Mouse (Mus musculus) left cerebral cortex, postnatal 10 days (tissue): ENCODE measurements around the gene Mex3d. TPM values are rescaled to one million over a fixed set of nuclear protein-coding genes. Genes with fewer than 3 reads are reported as not detected.
"Not testable (repeated sequence)": the region's sequence is repeated elsewhere in the genome, so short reads cannot be mapped to it uniquely, and the experiment has no call there.

Source experiments
- DNase-seq, 2 experiments: peaks; one replicate each; pipeline ENCODE4 v3.0.0; 2021 to 2022; ENCODE audit warnings: low spot score in 2 of 2, mixed read lengths in 1 of 2; ENCODE audit errors: extremely low spot score in 1 of 2
- intact Hi-C: fragments of 180-260 bp; cut with DNase I; formaldehyde crosslinking; loops from one replicate; pipeline ENCODE4 v1.15.1; 2025
- total RNA-seq, 2 experiments: library from RNA; stranded (reverse); gene quantifications; 2 replicates each; pipeline ENCODE4 v1.2.3; 2021

Gene Mex3d
- total RNA-seq, 2 experiments from 2014 or later: 31.1 to 35.4 TPM

DNA sequence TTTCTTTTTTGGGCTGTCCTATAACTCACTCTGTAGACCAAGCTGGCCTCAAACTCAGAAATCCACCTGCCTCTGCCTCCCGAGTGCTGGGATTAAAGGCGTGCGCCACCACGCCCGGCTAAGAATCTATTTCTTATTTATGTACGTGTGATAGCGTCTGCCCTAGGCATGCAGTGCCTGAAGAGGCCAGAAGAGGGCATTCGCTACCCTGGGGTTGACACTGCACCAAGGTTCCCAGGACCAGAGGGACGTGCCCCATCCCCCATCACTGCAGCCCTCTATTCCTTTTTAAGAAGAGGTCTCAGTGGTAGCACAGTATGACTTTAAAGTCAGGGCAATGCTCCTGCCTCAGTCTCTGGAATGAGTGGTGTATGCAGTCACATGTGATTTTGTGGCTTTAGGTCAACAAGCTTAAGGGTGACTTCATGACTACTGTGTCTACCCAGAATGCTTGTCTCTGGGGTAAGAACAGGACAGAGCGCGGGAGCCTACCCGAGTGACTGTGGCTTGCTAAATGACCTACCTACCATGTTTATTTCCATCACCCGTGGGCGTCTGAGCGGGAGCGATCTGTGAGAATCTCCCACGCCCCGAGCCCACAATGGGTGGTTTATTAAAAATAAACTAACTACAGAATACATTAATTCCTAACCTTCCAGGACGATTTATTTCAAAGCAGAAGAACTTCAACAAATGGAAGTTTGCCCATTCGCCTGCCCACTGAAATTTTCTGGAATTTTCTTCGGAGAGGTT, 17.3 kb downstream of the Mex3d start:
- intact Hi-C loops: loop anchor here (10.0 kb wide), 1 partner anchor 135 kb away; no protein-coding TSS in a partner anchor
- DNase-seq: no peak

DNA sequence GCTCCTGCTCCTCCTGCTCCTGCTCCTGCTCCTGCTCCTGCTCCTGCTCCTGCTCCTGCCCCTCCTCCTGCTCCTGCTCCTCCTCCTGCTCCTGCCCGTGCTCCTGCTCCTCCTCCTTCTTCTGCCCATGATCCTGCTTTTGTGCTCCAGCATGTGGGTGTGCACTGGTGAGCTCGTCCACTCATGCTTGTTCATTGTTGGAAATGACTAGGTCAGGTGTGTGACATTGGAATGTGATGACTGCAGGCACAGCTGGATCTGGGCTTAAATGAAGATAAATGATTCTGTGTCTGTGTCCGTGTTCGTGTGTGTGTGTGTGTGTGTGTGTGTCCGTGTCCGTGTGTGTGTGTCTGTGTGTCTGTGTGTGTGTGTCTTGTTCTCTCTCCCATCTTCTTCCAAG, 19.1 kb downstream of the Mex3d start:
- DNase-seq: no peak
- intact Hi-C loops: no loop called here

DNA sequence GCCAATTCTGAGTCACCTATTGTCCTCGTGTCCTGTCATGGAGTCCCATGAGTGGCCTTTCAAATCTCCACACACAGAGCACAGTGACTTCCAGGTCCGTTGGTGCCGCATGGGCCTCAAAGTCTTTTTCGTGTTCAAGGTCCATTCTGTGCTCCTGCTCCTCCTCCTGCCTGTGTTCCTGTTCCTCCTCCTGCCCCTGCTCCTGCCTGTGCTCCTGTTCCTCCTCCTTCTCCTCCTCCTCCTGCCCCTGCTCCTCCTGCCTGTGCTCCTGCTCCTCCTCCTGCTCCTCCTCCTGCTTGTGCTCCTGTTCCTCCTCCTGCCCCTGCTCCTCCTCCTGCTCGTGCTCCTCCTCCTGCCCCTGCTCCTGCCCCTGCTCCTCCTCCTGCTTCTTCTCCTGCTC, 19.5 kb downstream of the Mex3d start:
- intact Hi-C loops: no loop called here
- no peak for DNase-seq

DNA sequence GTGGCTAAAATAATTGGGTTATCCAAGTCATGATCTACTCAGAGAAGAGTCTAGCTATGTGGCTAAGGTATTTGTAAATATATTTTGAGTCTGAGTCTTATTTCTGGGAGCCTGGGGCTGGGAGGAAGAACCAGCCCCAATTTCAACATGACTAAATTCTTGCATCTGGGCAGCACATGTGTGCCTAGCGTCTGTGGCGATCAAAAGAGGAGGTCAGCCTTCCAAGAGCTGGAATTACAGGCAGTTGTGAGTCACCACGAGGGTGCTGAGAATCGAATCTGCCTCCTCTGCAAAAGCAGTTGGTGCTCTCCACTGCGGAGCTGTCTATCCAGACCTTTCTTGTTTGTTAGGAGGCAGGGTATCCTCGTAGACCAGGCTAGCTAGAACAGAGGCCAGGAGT, 21.7 kb downstream of the Mex3d start:
- no peak for DNase-seq
- intact Hi-C loops: no loop called here

DNA sequence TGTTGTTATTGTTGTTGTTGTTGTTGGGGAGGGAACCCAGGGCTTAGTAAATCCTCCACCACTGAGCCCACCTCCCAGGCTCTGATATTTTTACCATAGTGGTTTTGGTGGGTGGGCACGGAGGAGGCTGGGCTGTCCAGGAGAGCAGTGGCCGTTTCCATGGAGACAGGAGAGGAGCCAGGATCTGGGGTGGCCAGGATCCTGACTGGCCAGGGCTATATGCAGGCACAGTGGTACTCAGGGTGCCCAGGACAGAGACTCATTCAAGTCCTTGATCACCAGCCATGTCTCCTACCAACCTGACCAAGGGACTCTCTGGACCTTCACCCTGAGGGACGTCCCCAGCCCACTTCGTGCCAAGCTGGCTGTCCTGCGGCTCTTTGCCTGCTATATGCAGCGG, 23.7 kb downstream of the Mex3d start:
- intact Hi-C loops: no loop called here
- no peak for DNase-seq

DNA sequence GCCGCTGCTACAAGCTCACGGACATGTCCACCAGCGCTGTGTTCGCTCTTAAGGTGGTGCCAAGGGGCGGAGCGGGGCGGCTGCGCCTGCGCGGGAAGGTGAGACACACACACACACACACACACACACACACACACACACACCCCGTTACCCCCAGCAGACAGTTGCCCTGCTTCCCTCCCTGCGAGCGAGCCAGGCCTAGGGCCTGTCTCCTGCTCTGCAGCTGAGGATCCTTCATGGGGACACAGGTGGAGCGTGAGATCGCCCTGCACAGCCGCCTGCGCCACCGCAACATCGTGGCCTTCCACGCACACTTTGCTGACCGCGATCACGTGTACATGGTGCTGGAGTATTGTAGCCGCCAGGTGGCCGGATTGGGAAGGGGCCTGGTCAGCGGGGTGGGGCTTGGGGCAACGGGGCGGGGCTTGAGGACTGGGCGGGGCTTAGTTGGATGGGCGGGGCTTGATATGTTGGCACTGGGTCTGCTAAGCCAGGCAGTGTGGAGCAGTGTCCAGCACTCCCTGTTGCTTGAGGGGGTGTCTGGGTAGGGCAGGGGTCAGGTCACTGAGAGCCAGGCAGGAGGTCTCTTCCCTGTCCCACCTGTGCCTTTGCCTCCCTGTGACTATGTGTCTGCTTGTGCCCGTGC, 29.3 kb downstream of the Mex3d start:
- DNase-seq: peak in 1 of 2 experiments; percentile 59
- intact Hi-C loops: loop anchor here (2.0 kb wide), 1 partner anchor 15 kb away; no protein-coding TSS in a partner anchor

DNA sequence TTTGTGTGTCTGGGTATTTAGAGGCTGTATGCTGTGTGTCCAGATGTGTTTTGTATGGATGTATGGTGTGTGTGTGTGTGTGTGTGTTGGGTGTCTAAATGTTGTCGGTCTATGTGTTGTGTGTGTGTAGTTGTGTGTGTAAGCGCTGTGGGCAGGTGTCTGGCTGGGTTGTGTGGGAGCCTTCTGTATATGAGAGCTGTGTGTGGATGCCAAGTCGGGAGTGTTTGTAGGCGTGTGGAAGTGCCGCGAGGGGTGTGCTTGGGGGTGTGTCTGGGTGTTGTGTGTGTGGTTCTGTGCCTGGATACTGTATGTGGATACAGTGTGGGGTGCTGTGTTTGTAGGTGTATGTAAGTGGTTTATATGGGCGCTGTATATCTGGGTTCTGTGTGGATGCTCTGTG, 30.1 kb downstream of the Mex3d start:
- intact Hi-C loops: loop anchor here (2.0 kb wide), 1 partner anchor 15 kb away; no protein-coding TSS in a partner anchor
- DNase-seq: no peak

DNA sequence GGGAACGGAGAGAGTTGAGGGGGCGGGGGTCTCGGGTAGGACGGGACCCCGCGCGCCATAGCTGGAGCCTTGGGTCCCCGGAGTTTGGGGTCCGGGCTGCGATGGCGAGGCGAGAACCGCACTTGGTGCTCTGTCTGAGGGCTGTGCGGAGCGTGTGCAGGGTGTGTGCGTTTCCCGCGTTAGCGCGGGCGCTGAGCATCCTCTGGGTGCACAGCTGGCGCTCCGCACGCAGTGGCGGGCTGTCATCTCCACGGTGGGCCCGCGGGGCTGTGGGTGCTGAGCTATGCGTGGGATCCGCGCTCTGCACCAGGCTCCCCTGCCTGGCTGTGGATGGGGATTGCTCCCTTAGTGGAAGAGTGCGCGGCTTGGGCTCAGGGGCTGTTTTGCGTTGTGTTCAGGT, 30.7 kb downstream of the Mex3d start:
- no peak for DNase-seq
- intact Hi-C loops: loop anchor here (2.0 kb wide), 1 partner anchor 16 kb away; no protein-coding TSS in a partner anchor

DNA sequence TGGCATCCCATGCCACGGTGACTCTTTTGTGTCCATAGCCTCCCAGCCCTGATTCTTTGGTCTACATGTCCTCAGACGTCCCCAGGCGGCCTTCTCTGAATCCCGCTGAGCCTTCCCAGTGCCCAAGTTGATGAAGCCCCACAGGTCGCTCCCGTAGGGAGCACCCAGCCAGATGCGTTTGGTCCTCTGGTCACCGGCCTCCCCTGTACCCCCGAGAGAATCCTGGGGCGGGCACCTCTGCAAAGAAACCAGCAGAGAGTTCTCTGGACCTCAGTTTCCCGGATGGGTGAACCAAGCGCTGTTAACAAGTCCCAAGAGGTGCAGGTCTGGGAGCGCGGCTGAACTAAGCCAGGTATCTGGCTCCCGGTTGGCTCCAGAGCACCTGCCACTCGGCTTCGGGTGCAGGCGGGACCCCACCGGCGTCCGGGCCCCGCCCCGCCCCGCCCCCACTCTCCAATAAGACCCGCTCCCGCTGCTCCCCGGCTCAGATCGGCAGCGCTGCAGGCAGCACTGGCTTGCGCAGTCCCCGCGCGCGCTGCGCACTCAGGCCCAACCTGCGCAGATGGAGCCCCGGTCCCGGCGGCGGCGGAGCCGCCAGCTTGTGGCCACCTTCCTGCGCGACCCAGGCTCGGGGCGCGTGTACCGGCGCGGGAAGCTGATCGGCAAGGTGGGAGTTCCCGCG, 31.3 kb downstream of the Mex3d start, which contains the start of gene Plk5:
TSS of gene Plk5 (plus strand) at position 459 of the 682 bp plus-strand sequence.
- no peak for DNase-seq
- intact Hi-C loops: loop anchor here (2.0 kb wide), 1 partner anchor 17 kb away; no protein-coding TSS in a partner anchor

DNA sequence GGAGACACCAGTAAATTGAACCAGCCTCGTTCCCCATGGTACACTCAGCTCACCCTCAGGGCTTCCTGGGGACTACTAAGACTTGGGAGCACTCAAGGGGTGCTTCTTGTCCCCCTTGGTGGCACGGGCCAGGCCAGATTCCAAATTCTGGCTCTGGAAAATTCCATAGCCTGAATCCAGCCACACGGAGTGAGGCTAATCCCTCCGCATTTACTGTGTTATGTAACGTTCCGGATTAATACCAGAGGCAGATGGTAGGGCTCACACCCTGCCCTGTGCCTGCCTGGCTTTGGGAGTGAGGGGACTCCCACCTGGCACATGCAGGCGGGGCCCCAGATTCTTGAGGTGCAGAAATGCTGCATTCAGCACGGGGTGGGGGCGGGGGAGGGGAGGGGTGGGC, 32.0 kb downstream of the Mex3d start:
- intact Hi-C loops: no loop called here

DNA sequence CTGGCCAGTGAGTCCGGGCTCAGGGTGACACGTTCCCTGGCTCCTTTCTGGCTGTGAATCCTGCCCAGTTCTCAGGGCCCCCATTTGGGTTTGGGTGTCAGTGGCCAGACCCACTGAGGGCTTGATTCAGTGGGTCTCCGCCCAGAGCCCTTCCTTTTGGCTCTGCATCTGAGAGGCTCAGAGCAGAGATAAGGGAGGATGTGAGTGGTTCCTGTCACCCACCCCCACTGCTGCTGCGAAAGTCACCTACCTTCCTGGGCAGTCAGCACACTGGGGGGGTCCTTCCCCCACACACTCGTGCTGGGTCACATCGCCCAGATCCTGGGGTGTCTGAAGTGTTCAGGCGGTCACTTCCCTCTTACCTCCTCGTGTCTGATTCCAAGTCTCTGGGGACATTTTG, 34.7 kb downstream of the Mex3d start:
- intact Hi-C loops: no loop called here
- DNase-seq: no peak

More for the DNA sequence above, 32.0 kb downstream of the Mex3d start:
- no peak for DNase-seq

DNA sequence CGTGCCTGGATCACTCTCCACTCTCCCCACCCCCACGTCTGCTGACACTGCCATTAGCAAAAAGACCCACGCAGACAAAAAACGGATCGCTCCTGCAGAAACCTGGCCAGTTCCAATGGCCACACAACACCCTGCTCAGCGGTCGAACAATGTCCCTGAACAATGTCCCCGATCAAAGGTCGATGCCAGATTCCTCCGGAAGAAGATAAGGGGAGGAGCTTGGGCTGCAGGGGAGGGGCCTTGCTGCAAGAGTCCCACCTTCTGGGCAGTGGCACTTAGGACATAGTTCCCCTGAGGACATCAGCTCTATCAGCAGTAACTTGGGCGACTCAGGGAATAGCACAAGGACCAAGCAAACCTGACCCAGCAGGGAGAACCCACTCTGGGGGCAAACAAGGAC, 35.6 kb downstream of the Mex3d start:
- no peak for DNase-seq
- intact Hi-C loops: no loop called here

DNA sequence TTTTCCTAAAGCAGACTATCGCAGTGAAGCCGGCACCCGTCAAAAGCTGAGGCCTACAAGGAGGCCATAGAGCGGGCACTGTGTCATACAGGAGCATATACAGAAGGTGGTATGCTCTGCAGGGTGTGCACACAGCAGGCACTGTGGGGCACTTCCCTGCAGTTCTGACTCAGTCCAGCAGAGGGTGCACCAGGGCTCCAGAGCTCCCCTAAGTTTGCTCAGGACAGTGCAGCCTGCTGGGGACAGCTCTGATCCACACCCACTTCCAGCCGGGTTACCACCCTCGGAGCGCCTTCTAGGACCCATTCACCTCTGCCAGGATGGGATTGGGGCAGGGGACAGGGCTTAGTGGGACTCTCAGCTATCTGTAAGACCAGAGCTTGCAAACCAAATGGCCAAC, 37.2 kb downstream of the Mex3d start:
- intact Hi-C loops: no loop called here
- peak; percentile 50 to 85 for DNase-seq

DNA sequence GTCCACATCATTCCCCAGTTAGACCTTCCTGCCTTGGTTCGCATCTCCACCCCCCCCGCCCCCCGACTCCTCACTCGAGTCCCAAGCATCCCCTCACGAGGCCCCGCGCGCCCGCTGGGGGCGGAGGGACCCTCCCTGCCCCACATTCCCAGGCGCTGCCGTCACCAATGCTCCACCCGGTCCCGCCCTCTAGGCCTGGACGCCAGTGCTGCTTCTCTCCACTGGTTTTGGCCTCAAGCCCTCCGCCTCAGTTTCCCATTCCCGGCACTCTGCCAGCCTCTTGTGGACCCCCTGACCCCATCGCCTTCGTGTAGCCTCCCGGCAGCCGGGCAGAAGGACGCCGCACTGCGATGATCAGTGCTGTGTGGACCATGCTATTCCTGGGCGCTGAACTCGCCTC, 38.5 kb downstream of the Mex3d start:
- peak in 1 of 2 experiments; percentile 55 for DNase-seq
- intact Hi-C loops: loop anchor here (10.0 kb wide), 1 partner anchor 156 kb away; no protein-coding TSS in a partner anchor

DNA sequence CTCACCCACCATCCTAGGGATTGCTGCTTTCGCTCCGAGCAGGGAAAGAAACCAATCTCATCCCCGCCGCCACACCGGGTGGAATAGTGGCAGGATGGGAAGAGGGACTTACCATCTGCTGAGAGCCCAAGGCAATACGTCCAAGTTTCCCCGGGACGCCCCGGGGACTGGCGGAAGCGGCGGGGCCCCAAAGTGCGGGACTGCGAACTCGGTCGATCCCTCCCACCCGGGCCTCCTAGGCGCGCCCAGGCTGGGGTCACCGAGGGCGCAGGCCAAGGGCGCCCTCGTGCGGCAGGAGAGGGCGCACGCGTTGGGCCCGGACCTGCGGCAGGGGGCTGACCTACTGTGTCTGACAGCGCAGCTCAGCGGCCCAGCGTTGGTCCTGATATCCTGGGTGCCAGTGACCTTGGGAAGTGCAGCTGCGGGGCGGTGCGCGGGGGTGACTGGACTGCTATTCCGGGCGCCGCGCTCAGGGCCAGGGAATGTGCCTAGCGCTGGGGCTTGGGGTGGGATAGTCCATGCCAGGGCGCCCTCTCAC, 39.1 kb downstream of the Mex3d start, which contains the start of gene Adamtsl5:
TSS of gene Adamtsl5 (minus strand) at position 169 of the 538 bp plus-strand sequence.
- intact Hi-C loops: loop anchor here (10.0 kb wide), 1 partner anchor 156 kb away; no protein-coding TSS in a partner anchor
- DNase-seq: peak in 1 of 2 experiments; percentile 67

DNA sequence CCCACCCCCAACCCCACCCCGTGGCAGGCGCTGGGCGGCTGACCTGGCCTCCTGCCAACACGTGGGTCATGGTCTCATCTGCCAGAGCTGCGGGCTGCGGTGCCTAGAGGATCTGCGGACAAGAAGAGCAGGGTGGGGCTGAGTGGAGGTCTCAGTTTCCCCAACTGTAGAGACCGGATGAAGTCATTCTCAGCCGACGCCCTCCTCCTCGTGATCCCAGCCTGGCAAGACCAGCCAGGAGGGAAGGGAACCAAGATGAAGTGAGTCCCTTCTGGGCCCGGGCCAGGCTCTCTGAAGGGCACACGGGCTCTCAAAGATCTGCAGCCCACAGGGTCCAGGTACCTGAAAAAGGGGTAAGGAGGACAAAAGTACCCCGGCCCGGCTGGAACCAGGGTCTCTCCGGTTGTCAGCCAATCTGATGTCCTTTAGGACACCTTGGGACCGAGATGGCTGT, 39.9 kb downstream of the Mex3d start:
- intact Hi-C loops: loop anchor here (10.0 kb wide), 1 partner anchor 157 kb away; no protein-coding TSS in a partner anchor
- DNase-seq: peak in 1 of 2 experiments; percentile 39

DNA sequence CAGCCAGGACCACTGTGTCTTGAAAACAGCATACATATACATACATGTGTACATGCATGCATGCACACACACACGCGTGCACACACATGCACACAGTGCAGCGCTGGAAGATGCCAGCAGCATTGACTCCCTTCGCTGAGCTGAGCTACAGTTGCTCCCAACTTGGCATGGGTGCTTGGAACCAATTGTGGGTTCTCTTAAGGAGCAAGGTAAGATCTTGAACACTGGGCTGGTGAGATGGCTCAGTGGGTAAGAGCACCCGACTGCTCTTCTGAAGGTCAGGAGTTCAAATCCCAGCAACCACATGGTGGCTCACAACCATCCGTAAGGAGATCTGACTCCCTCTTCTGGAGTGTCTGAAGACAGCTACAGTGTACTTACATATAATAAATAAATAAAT, 41.5 kb downstream of the Mex3d start:
- intact Hi-C loops: loop anchor here (10.0 kb wide), 1 partner anchor 159 kb away; no protein-coding TSS in a partner anchor
- DNase-seq: not testable (repeated sequence)

DNA sequence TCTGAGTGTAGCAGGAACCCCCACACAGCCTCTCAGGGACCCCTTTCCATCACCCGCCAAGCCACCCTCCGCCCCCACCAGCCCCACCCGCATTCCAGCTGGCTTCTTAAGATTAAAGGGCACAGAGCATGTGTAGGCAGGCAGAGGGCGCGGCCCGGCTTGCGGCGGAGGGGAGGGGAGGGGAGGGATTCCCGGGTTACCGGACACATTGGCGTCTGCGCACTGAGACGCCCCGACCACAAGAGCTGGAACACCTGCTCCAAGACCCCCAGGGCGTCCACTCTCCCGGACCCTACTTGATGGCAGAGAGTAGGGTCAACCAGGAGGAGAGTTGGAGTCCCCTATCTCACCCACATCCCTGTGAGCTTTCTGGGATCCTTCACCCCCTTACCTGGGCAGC, 42.3 kb downstream of the Mex3d start:
- DNase-seq: no peak
- intact Hi-C loops: loop anchor here (10.0 kb wide), 1 partner anchor 160 kb away; no protein-coding TSS in a partner anchor
